Comparison of ENCODE assay signal across 7 mouse cellular contexts in the genomic region with DNA sequence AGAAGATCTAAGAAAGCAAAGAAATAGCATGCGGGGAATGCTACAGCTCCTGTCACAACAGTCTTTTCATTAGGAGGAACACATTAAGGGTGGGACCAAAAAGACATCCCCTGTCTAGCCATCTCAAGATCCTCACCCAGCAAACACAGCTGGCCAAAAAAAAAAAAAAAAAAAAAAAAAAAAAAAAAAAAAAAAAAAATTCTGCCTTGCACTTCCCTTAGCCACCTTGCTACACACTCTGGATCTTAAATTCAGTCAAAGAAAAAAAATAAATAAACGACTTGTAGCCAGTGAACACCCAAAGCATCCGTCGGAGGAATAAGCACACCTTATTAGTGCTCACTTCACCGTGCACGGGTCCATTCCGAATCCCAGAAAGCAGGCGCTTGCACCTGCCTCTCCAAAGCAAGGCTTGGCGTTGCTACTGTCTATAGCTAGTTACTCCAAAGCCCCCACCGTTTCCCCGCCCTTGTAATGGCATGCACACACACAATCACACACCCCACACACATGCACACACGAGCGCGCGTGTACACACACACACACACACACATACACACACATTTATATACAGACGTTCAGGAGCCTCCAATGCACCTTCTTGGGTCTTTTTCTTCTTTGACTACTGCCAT.
DNase-seq lines count a peak whose midpoint lies in the region; ATAC-seq lines count a peak whose summit lies in the region.

No protein-coding gene starts in this region.

- H3K4me1 ChIP-seq in liver, embryonic 11.5 days (replicated peaks; ENCODE audit: control insufficient read depth, insufficient read depth, low read length), result no peaks in the 10 kb centered on the region; the same call in 1 of the 2 replicates
- H3K4me1 ChIP-seq in intestine, embryonic 15.5 days (replicated peaks), result peaks cover 6% of the 10 kb centered on the region; the same call in 1 of the 2 replicates
- H3K4me1 ChIP-seq in neural tube, embryonic 15.5 days, result peaks cover 25% of the 10 kb centered on the region

- H3K27me3 ChIP-seq in liver, embryonic 11.5 days (replicated peaks; ENCODE audit: control insufficient read depth, insufficient read depth, low read length), result peaks cover 13% of the 10 kb centered on the region; the same call in 1 of the 2 replicates
- no peaks in the 10 kb centered on the region for H3K27me3 ChIP-seq in intestine, embryonic 15.5 days (replicated peaks)
- H3K27me3 ChIP-seq in neural tube, embryonic 15.5 days (replicated peaks), result no peaks in the 10 kb centered on the region

- H3K4me2 ChIP-seq in liver, embryonic 11.5 days, result peak overlapping the region; percentile 56
- H3K4me2 ChIP-seq in intestine, embryonic 15.5 days (replicated peaks), result peak overlapping the region; percentile 74
- H3K4me2 ChIP-seq in neural tube, embryonic 15.5 days, result peak overlapping the region; percentile 61

- no peak overlapping the region for H3K9ac ChIP-seq in liver, embryonic 11.5 days (ENCODE audit: low read depth, low read length)
- no peak overlapping the region for H3K9ac ChIP-seq in intestine, embryonic 15.5 days
- peak overlapping the region; percentile 59 for H3K9ac ChIP-seq in neural tube, embryonic 15.5 days (replicated peaks)

- 20% methylated on average over 16 of the region's 16 CpGs for WGBS in liver, embryonic 11.5 days
- WGBS in intestine, embryonic 15.5 days, result 10% methylated on average over 16 of the region's 16 CpGs
- WGBS in neural tube, embryonic 15.5 days, result 5% methylated on average over 16 of the region's 16 CpGs

- no peaks in the 10 kb centered on the region for H3K9me3 ChIP-seq in liver, embryonic 11.5 days (ENCODE audit: control insufficient read depth, low read length)
- H3K9me3 ChIP-seq in intestine, embryonic 15.5 days, result no peaks in the 10 kb centered on the region
- H3K9me3 ChIP-seq in neural tube, embryonic 15.5 days (replicated peaks), result no peaks in the 10 kb centered on the region

- H3K27ac ChIP-seq in liver, embryonic 11.5 days (ENCODE audit: low read depth, low read length), result no peak overlapping the region
- H3K27ac ChIP-seq in intestine, embryonic 15.5 days, result no peak overlapping the region
- peak overlapping the region; percentile 86 for H3K27ac ChIP-seq in neural tube, embryonic 15.5 days (replicated peaks)

- no peak for ATAC-seq in liver, embryonic 11.5 days (replicated peaks; ENCODE audit: low FRiP score)
- ATAC-seq in intestine, embryonic 15.5 days, result peak; percentile 44
- ATAC-seq in neural tube, embryonic 15.5 days (ENCODE audit: low FRiP score), result peak; percentile 80

- DNase-seq in liver, embryonic 11.5 days (ENCODE audit: low spot score), result no peak
- no peak for DNase-seq in liver
- DNase-seq in cerebellum, postnatal 25 days, result peak; percentile 79 to 81
- DNase-seq in urinary bladder, adult 2 months (ENCODE audit: low spot score), result no peak
- DNase-seq in lung, postnatal 10 days, result no peak

- peak overlapping the region; percentile 20; the same call in 1 of the 2 replicates for H3K4me3 ChIP-seq in liver, embryonic 11.5 days (ENCODE audit: low read depth, low read length)
- H3K4me3 ChIP-seq in intestine, embryonic 15.5 days (replicated peaks), result peak overlapping the region; percentile 25
- peak overlapping the region; percentile 54 for H3K4me3 ChIP-seq in neural tube, embryonic 15.5 days (replicated peaks)

- no peaks in the 10 kb centered on the region for H3K36me3 ChIP-seq in liver, embryonic 11.5 days (ENCODE audit: control insufficient read depth, insufficient read depth, low read length)
- H3K36me3 ChIP-seq in intestine, embryonic 15.5 days, result no peaks in the 10 kb centered on the region
- no peaks in the 10 kb centered on the region for H3K36me3 ChIP-seq in neural tube, embryonic 15.5 days

Comparison
In these comparisons a context has a peak if more than half of its experiments do, and no peak if none do; other contexts are left out.
1. DNase-seq: peak in cerebellum, postnatal 25 days (2 of 2); none in liver, embryonic 11.5 days (single experiment), liver (single experiment), urinary bladder, adult 2 months (single experiment) and lung, postnatal 10 days (single experiment).
2. Peak in every context shown above with its lines, with median percentiles within 50 percentile points of each other: H3K4me2 ChIP-seq and H3K4me3 ChIP-seq.